Mouse (Mus musculus) lung, embryonic 14.5 days (tissue): ENCODE data around the gene Pla2g4c. TPM values are rescaled to one million over a fixed set of nuclear protein-coding genes. Genes with fewer than 3 reads are reported as not detected.

Experiments used
- ATAC-seq: fragments of 200-750 bp; cut with Nextera tagmentation; 2 replicates; pipeline ENCODE4 v1.8.0; 2017; ENCODE audit warnings: mild to moderate bottlenecking, moderate TSS enrichment, moderate library complexity; ENCODE audit not compliant: insufficient read depth
- DNase-seq: peaks from one replicate; pipeline ENCODE4 v3.0.0-alpha.2; 2015
- H3K27ac ChIP-seq: fragments of 300-500 bp; sonication (generic); 2 replicates; pipeline ENCODE4 v1.5.1; 2014; ENCODE audit warnings: low read depth, mild to moderate bottlenecking, moderate library complexity
- H3K27me3 ChIP-seq: fragments of 300-500 bp; sonication (generic); 2 replicates; pipeline ENCODE4 v1.6.1; 2014; ENCODE audit warnings: low read length, control low read depth; ENCODE audit not compliant: insufficient read depth
- H3K36me3 ChIP-seq: fragments of 300-500 bp; sonication (generic); 2 replicates; pipeline ENCODE4 v1.6.1; 2014; ENCODE audit warnings: control low read depth; ENCODE audit not compliant: insufficient read depth
- H3K4me1 ChIP-seq: fragments of 300-500 bp; sonication (generic); 2 replicates; pipeline ENCODE4 v1.6.1; 2014; ENCODE audit warnings: antibody characterized with exemption, control low read depth; ENCODE audit not compliant: insufficient read depth
- H3K4me2 ChIP-seq: fragments of 300-500 bp; sonication (generic); 2 replicates; pipeline ENCODE4 v1.6.1; 2014; ENCODE audit warnings: mild to moderate bottlenecking
- H3K4me3 ChIP-seq: fragments of 300-500 bp; sonication (generic); 2 replicates; pipeline ENCODE4 v1.5.1; 2014; ENCODE audit warnings: low read depth, low read length
- H3K9ac ChIP-seq: fragments of 300-500 bp; sonication (generic); 2 replicates; pipeline ENCODE4 v1.6.1; 2014
- H3K9me3 ChIP-seq: fragments of 300-500 bp; sonication (generic); 2 replicates; pipeline ENCODE4 v1.6.1; 2016; ENCODE audit warnings: low read depth, low read length, control low read depth
- CTCF ChIP-seq: IDR thresholded peaks from 2 replicates; pipeline ENCODE4 v1.5.1; 2016; ENCODE audit warnings: antibody characterized with exemption, low read depth
- WGBS: fragments of 180-500 bp; shearing (Covaris S2); extraction: QIAGEN DNeasy Blood & Tissue Kit; methylation state at CpG from one replicate; pipeline ENCODE4 v1.1.7; 2014; 5-methylcytosine and 5-hydroxymethylcytosine counted together
- polyA plus RNA-seq: library from polyadenylated mRNA; unstranded; fragments of >200 nt; fragmentation: Nextera tagmentation; extraction: Ambion mirVana; gene quantifications from 2 replicates; pipeline ENCODE4 v1.2.1, GENCODE M21; 2014

Gene Pla2g4c
- polyA plus RNA-seq, 1 experiment from 2014 or later = 1.6 TPM

DNA sequence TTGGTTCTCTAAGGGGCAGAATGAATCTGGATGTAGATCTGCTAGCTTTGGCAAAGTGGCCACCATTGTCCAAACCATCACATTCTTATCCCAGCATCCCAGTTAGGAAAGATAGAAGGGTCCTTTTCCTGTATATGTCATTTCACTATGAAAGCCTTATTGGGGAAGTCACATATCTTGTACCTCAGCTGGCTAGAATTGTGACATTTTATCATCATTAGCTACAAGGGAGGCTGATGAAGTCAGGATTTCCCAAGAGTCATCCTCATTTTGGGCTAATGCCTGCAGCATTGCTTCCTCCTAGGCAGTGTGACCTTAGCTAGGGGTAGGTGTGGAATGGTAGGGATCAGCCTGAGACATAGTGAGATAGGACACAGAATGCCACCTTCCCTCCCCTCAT, 21.1 kb upstream of the Pla2g4c start:
- Histone ChIP-seq H3K27me3 (no peaks in the 10 kb centered on the region), H3K36me3 (peaks cover 98% of the 10 kb centered on the region), H3K9ac (no peak overlapping the region), H3K4me1 (no peaks in the 10 kb centered on the region), H3K27ac (no peak overlapping the region), H3K4me2 (no peak overlapping the region), H3K9me3 (no peaks in the 10 kb centered on the region), H3K4me3 (no peak overlapping the region)
- ATAC-seq (no peak), DNase-seq (no peak)
- TF ChIP-seq CTCF = no peak

DNA sequence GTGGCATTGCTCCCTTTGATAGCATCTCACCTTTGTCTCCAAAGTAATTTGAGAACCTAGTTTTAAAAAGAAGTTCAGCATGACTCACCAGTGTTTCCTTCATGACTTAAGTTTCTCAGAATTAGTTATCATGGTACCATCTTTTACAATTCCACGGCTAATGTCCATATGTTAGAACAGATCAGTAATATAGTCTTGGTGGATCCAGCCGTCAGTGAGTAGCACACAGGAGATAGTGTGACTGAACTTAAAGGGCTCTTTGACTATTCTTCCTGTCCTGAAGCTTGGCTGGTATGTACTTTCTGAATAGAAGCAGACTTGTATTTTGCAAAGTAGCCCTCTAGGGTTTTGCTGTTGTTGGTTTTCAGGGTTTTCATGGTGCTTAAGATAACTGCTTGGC, 15.0 kb upstream of the Pla2g4c start:
- no peak overlapping the region for H3K9ac ChIP-seq
- no peak overlapping the region for H3K4me3 ChIP-seq
- TF ChIP-seq CTCF = no peak
- H3K4me2 ChIP-seq = no peak overlapping the region
- 87% methylated on average over 2 of the region's 2 CpGs for WGBS
- no peaks in the 10 kb centered on the region for H3K9me3 ChIP-seq
- no peaks in the 10 kb centered on the region for H3K4me1 ChIP-seq
- H3K27ac ChIP-seq = no peak overlapping the region
- ATAC-seq = no peak
- H3K36me3 ChIP-seq = peaks cover 86% of the 10 kb centered on the region
- DNase-seq = no peak
- H3K27me3 ChIP-seq = no peaks in the 10 kb centered on the region

DNA sequence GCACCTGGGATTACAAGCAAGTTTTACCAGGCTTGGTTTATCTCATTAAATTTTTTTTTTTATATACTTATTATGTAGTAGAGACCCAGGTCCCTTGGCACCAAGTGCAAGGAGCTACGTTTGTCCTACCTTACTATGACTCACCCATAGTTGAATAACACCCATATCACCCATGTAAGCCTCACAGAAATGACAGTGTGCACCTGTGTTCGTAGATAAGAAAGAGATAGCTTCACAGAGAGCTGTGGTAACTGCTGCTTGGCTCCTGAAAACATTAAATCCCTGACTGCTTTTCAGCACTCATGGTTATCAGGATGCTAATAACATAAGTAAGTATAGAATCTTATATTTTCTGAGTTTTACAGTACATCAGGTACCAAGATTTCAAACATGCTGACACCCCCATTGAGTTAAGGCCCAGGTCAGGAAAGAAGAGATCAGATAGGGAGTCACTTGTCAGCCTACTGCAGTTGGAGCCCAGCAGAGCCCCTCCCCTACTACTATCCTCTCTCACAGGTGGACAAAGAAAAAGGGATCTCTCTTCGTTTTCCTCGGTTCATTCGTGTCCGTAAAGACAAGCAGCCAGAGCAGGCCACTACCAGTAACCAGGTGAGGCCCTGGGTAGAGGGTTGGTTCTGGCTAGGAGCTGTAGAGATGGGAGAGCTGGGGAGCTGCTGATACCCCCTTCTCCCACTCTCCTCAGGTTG, 13.8 kb upstream of the Pla2g4c start:
- WGBS = 95% methylated on average over 6 of the region's 6 CpGs
- no peak overlapping the region for H3K27ac ChIP-seq

DNA sequence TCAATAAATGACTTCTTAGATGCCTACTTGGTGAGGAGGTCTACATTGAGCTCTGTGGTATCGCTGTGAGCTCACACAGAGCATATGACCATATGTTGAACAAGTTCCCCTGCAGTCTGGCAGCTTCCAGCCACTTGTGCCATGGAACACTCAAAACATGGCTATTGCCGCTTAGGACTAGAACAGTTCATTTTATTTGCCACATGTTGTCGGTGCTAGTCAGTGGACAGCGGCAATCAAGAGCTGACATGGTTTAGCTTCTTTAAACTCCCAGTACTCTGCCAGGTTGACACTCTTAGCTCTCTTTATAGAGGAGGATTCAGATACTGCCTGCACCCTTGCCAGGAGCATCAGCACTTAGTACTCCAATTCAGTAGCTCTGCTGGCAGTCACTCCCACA, 13.1 kb upstream of the Pla2g4c start:
- H3K4me1 ChIP-seq = no peaks in the 10 kb centered on the region
- H3K4me2 ChIP-seq = no peak overlapping the region
- 95% methylated on average over 4 of the region's 4 CpGs for WGBS
- DNase-seq = no peak
- H3K27ac ChIP-seq = no peak overlapping the region
- no peak overlapping the region for H3K9ac ChIP-seq
- H3K4me3 ChIP-seq = no peak overlapping the region
- no peaks in the 10 kb centered on the region for H3K9me3 ChIP-seq
- ATAC-seq = no peak
- TF ChIP-seq CTCF = no peak
- peaks cover 71% of the 10 kb centered on the region for H3K36me3 ChIP-seq
- H3K27me3 ChIP-seq = no peaks in the 10 kb centered on the region

More for the DNA sequence above, 13.8 kb upstream of the Pla2g4c start:
- Histone ChIP-seq H3K4me1 (no peaks in the 10 kb centered on the region), H3K9ac (no peak overlapping the region), H3K4me2 (no peak overlapping the region), H3K36me3 (peaks cover 75% of the 10 kb centered on the region), H3K9me3 (no peaks in the 10 kb centered on the region), H3K4me3 (no peak overlapping the region), H3K27me3 (no peaks in the 10 kb centered on the region)
- TF ChIP-seq CTCF = no peak
- DNase-seq (no peak), ATAC-seq (no peak)

DNA sequence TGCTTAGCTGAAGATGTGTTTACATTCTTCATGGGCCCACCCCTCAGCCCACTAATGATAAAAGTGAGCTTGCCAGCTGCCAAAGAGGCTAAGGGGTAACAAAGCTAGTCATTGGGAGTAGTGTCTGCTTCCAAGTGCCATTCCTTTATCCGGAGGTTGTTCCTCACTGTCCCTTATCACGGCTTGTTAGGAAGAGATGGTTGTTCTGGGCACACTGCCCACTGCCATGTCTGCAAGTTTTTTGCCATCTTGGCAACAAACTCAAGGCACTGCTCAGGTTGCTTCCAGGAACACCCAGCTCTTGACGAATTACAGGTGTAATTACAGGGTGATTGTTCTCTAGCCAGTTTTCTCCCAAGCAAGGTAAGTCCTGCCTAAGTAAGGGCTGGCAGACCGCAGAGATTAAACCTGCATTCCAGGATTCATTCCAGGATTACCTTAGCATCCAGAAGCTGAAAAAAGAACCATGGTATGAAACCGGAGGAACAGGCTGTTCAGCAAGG, 10.3 kb upstream of the Pla2g4c start:
- no peak overlapping the region for H3K9ac ChIP-seq
- no peak overlapping the region for H3K4me2 ChIP-seq
- DNase-seq (peak; percentile 9), ATAC-seq (peak; percentile 24; the same call in 1 of the 2 replicates)
- peaks cover 45% of the 10 kb centered on the region for H3K36me3 ChIP-seq
- H3K27me3 ChIP-seq = no peaks in the 10 kb centered on the region
- H3K27ac ChIP-seq = no peak overlapping the region; the same call in 1 of the 2 replicates
- no peak for TF ChIP-seq CTCF
- no peaks in the 10 kb centered on the region for H3K9me3 ChIP-seq
- 74% methylated on average over 5 of the region's 5 CpGs for WGBS
- no peak overlapping the region for H3K4me3 ChIP-seq
- H3K4me1 ChIP-seq = no peaks in the 10 kb centered on the region

DNA sequence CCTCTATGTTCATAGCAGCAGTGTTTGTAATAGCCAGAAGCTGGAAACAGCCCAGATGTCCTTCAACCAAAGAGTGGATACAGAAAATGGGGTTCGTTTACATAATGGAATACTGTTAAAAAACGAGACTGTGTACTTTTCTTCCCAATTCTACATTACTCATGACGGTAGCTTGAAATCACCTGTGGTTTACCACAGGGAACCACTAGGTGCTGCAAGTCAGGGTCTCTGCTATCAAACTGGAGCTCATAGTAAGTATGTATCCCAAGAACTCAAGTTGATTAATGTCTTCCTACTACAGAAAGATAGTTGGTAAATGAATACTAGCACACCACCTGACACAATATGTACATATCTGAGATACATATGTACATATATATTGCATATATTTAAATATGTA, 3.0 kb upstream of the Pla2g4c start:
- Histone ChIP-seq H3K27me3 (no peaks in the 10 kb centered on the region), H3K4me2 (no peak overlapping the region), H3K4me1 (no peaks in the 10 kb centered on the region), H3K9me3 (no peaks in the 10 kb centered on the region), H3K36me3 (0 out of 2 replicates have a peak, but pooled peaks cover under 1% of the 10 kb centered on the region), H3K27ac (no peak overlapping the region), H3K9ac (no peak overlapping the region), H3K4me3 (no peak overlapping the region)
- ATAC-seq (no peak), DNase-seq (no peak)
- WGBS = 79% methylated on average over 3 of the region's 3 CpGs
- no peak for TF ChIP-seq CTCF

DNA sequence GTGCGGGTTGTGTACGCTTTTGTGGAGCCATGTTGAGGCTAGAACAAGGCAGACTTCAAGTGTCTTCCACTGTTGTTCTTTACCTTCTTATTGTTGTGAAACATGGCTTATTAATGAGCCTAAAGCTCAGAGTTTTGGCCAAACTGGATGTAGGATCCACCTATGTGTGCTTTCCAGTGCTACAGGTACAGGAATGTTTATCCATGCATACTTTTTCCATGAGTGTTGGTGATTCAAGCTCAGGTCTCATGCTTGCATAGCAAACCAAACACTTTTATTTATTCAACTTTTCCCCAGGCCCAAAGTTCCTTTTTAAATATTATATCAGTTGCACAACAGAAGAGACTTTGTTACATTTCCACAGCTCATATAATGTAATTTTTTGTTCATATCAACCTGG, 6.1 kb downstream of the Pla2g4c start:
- Histone ChIP-seq H3K9ac (no peak overlapping the region), H3K4me1 (no peaks in the 10 kb centered on the region), H3K27ac (no peak overlapping the region), H3K9me3 (no peaks in the 10 kb centered on the region), H3K4me3 (no peak overlapping the region), H3K4me2 (no peak overlapping the region), H3K27me3 (no peaks in the 10 kb centered on the region), H3K36me3 (peaks cover 7% of the 10 kb centered on the region)
- 85% methylated on average over 2 of the region's 2 CpGs for WGBS
- TF ChIP-seq CTCF = no peak
- no peak for ATAC-seq
- no peak for DNase-seq
